Mouse (Mus musculus) liver, embryonic 15.5 days (tissue): ENCODE data around the gene Arhgap21. TPM values are rescaled to one million over a fixed set of nuclear protein-coding genes. Genes with fewer than 3 reads are reported as not detected.

Source experiments
- ATAC-seq: fragments of 200-750 bp; cut with Nextera tagmentation; 2 replicates; pipeline ENCODE4 v1.8.0; 2017; ENCODE audit warnings: moderate number of reproducible peaks, mild to moderate bottlenecking, moderate library complexity; ENCODE audit not compliant: insufficient read depth
- H3K27ac ChIP-seq: fragments of 300-500 bp; sonication (generic); replicated peaks from 2 replicates; pipeline ENCODE4 v1.5.1; 2015; ENCODE audit warnings: mild to moderate bottlenecking, inconsistent platforms
- H3K27me3 ChIP-seq: fragments of 300-500 bp; sonication (generic); 2 replicates; pipeline ENCODE4 v1.6.1; 2015; ENCODE audit warnings: mild to moderate bottlenecking, inconsistent platforms
- H3K36me3 ChIP-seq: fragments of 300-500 bp; sonication (generic); replicated peaks from 2 replicates; pipeline ENCODE4 v1.6.1; 2015; ENCODE audit warnings: moderate library complexity, mild to moderate bottlenecking, inconsistent platforms
- H3K4me1 ChIP-seq: fragments of 300-500 bp; sonication (generic); replicated peaks from 2 replicates; pipeline ENCODE4 v1.6.1; 2015; ENCODE audit warnings: inconsistent platforms
- H3K4me2 ChIP-seq: fragments of 300-500 bp; sonication (generic); 2 replicates; pipeline ENCODE4 v1.6.1; 2015; ENCODE audit warnings: moderate library complexity, mild to moderate bottlenecking, inconsistent platforms
- H3K4me3 ChIP-seq: fragments of 300-500 bp; sonication (generic); replicated peaks from 2 replicates; pipeline ENCODE4 v1.5.1; 2015; ENCODE audit warnings: mild to moderate bottlenecking, inconsistent platforms
- H3K9ac ChIP-seq: fragments of 300-500 bp; sonication (generic); 2 replicates; pipeline ENCODE4 v1.6.1; 2015; ENCODE audit warnings: moderate library complexity, mild to moderate bottlenecking, inconsistent platforms
- H3K9me3 ChIP-seq: fragments of 300-500 bp; sonication (generic); replicated peaks from 2 replicates; pipeline ENCODE4 v1.6.1; 2016; ENCODE audit warnings: inconsistent platforms
- WGBS: fragments of 180-500 bp; shearing (Covaris S2); methylation state at CpG from one replicate; pipeline ENCODE4 v1.1.7; 2015; ENCODE audit warnings: mixed read lengths; ENCODE audit not compliant: insufficient replicate concordance; 5-methylcytosine and 5-hydroxymethylcytosine counted together
- polyA plus RNA-seq: library from polyadenylated mRNA; unstranded; fragments of >200 nt; fragmentation: Nextera tagmentation; extraction: Ambion mirVana; gene quantifications from 2 replicates; pipeline ENCODE4 v1.2.1, GENCODE M21; 2015

The Arhgap21 gene
- polyA plus RNA-seq, 1 experiment from 2014 or later: 5.8 TPM

GRCm38 (mm10) chr2:20912348-20913018, 56.2 kb downstream of the Arhgap21 start:
- no peaks in the 10 kb centered on the region for H3K27me3 ChIP-seq
- no peaks in the 10 kb centered on the region for H3K4me1 ChIP-seq
- WGBS: 85% methylated on average over 11 of the region's 11 CpGs
- peaks cover 20% of the 10 kb centered on the region for H3K36me3 ChIP-seq
- no peaks in the 10 kb centered on the region for H3K9me3 ChIP-seq
- H3K27ac ChIP-seq: no peak overlapping the region
- no peak overlapping the region for H3K4me2 ChIP-seq
- H3K9ac ChIP-seq: no peak overlapping the region
- no peak for ATAC-seq
- no peak overlapping the region for H3K4me3 ChIP-seq

- Histone ChIP-seq H3K4me3 (no peak overlapping the region), H3K4me1 (no peaks in the 10 kb centered on the region), H3K9ac (no peak overlapping the region), H3K4me2 (no peak overlapping the region), H3K36me3 (peaks cover 20% of the 10 kb centered on the region), H3K27me3 (no peaks in the 10 kb centered on the region), H3K9me3 (no peaks in the 10 kb centered on the region), H3K27ac (no peak overlapping the region)
- no peak for ATAC-seq
- 83% methylated on average over 3 of the region's 3 CpGs for WGBS
Measured at GRCm38 (mm10) chr2:20910446-20910845, 58.2 kb downstream of the Arhgap21 start.

- Histone ChIP-seq H3K9ac (no peak overlapping the region), H3K27me3 (no peaks in the 10 kb centered on the region), H3K27ac (no peak overlapping the region), H3K4me2 (no peak overlapping the region), H3K4me3 (no peak overlapping the region), H3K36me3 (peaks cover 20% of the 10 kb centered on the region), H3K4me1 (no peaks in the 10 kb centered on the region), H3K9me3 (no peaks in the 10 kb centered on the region)
- 70% methylated on average over 7 of the region's 7 CpGs for WGBS
- ATAC-seq: no peak
Measured at GRCm38 (mm10) chr2:20909404-20909803, 59.3 kb downstream of the Arhgap21 start.

GRCm38 (mm10) chr2:20907291-20907690, 61.4 kb downstream of the Arhgap21 start:
- no peak overlapping the region for H3K4me2 ChIP-seq
- no peak for ATAC-seq
- no peak overlapping the region for H3K9ac ChIP-seq
- no peaks in the 10 kb centered on the region for H3K27me3 ChIP-seq
- no peak overlapping the region for H3K27ac ChIP-seq
- H3K4me3 ChIP-seq: no peak overlapping the region
- peaks cover 16% of the 10 kb centered on the region for H3K36me3 ChIP-seq
- no peaks in the 10 kb centered on the region for H3K4me1 ChIP-seq
- no peaks in the 10 kb centered on the region for H3K9me3 ChIP-seq
- WGBS: 87% methylated on average over 3 of the region's 3 CpGs

GRCm38 (mm10) chr2:20905411-20905810, 63.3 kb downstream of the Arhgap21 start:
- Histone ChIP-seq H3K27me3 (no peaks in the 10 kb centered on the region), H3K27ac (no peak overlapping the region), H3K9ac (no peak overlapping the region), H3K4me2 (no peak overlapping the region), H3K4me3 (no peak overlapping the region), H3K9me3 (no peaks in the 10 kb centered on the region), H3K36me3 (0 out of 2 replicates have a peak, but pooled peaks cover 1% of the 10 kb centered on the region), H3K4me1 (no peaks in the 10 kb centered on the region)
- ATAC-seq: no peak
- WGBS: 87% methylated on average over 8 of the region's 8 CpGs

- WGBS: 86% methylated on average over 11 of the region's 11 CpGs
Measured at GRCm38 (mm10) chr2:20902981-20903645, 65.6 kb downstream of the Arhgap21 start.

GRCm38 (mm10) chr2:20901916-20902315, 66.8 kb downstream of the Arhgap21 start:
- H3K9ac ChIP-seq: no peak overlapping the region
- no peaks in the 10 kb centered on the region for H3K9me3 ChIP-seq
- no peak for ATAC-seq
- WGBS: 85% methylated on average over 4 of the region's 4 CpGs
- no peak overlapping the region for H3K4me2 ChIP-seq
- no peak overlapping the region for H3K4me3 ChIP-seq
- H3K36me3 ChIP-seq: 0 out of 2 replicates have a peak, but pooled peaks cover 3% of the 10 kb centered on the region
- H3K4me1 ChIP-seq: no peaks in the 10 kb centered on the region
- no peak overlapping the region for H3K27ac ChIP-seq
- no peaks in the 10 kb centered on the region for H3K27me3 ChIP-seq

More at GRCm38 (mm10) chr2:20902981-20903645, 65.6 kb downstream of the Arhgap21 start:
- Histone ChIP-seq H3K4me3 (no peak overlapping the region), H3K27me3 (no peaks in the 10 kb centered on the region), H3K9me3 (no peaks in the 10 kb centered on the region), H3K4me1 (no peaks in the 10 kb centered on the region), H3K4me2 (no peak overlapping the region), H3K27ac (no peak overlapping the region), H3K36me3 (no peaks in the 10 kb centered on the region), H3K9ac (no peak overlapping the region)
- ATAC-seq: no peak

GRCm38 (mm10) chr2:20899301-20899700, 69.4 kb downstream of the Arhgap21 start:
- ATAC-seq: peak; percentile 61
- no peak overlapping the region for H3K9ac ChIP-seq
- no peaks in the 10 kb centered on the region for H3K9me3 ChIP-seq
- 0 out of 2 replicates have a peak, but pooled peaks cover under 1% of the 10 kb centered on the region for H3K4me1 ChIP-seq
- H3K36me3 ChIP-seq: 0 out of 2 replicates have a peak, but pooled peaks cover 3% of the 10 kb centered on the region
- peak overlapping the region; percentile 20; the same call in 1 of the 2 replicates for H3K4me2 ChIP-seq
- no peak overlapping the region for H3K27ac ChIP-seq
- 15% methylated on average over 9 of the region's 9 CpGs for WGBS
- H3K27me3 ChIP-seq: no peaks in the 10 kb centered on the region
- H3K4me3 ChIP-seq: no peak overlapping the region

- Histone ChIP-seq H3K4me2 (0 out of 2 replicates have a peak overlapping the region, but pooled peaks have one; percentile 20), H3K27ac (no peak overlapping the region), H3K36me3 (0 out of 2 replicates have a peak, but pooled peaks cover 3% of the 10 kb centered on the region), H3K9ac (no peak overlapping the region), H3K9me3 (no peaks in the 10 kb centered on the region), H3K4me1 (0 out of 2 replicates have a peak, but pooled peaks cover 4% of the 10 kb centered on the region), H3K27me3 (no peaks in the 10 kb centered on the region), H3K4me3 (no peak overlapping the region)
- peak; percentile 74 for ATAC-seq
- 42% methylated on average over 6 of the region's 6 CpGs for WGBS
Measured at GRCm38 (mm10) chr2:20898684-20899083, 70.0 kb downstream of the Arhgap21 start.

GRCm38 (mm10) chr2:20896446-20896845, 72.2 kb downstream of the Arhgap21 start:
- 0 out of 2 replicates have a peak, but pooled peaks cover 4% of the 10 kb centered on the region for H3K4me1 ChIP-seq
- 0 out of 2 replicates have a peak, but pooled peaks cover 8% of the 10 kb centered on the region for H3K36me3 ChIP-seq
- no peaks in the 10 kb centered on the region for H3K27me3 ChIP-seq
- no peak overlapping the region for H3K27ac ChIP-seq
- ATAC-seq: no peak
- no peak overlapping the region for H3K9ac ChIP-seq
- H3K9me3 ChIP-seq: no peaks in the 10 kb centered on the region
- no peak overlapping the region for H3K4me2 ChIP-seq
- 80% methylated on average over 5 of the region's 5 CpGs for WGBS
- no peak overlapping the region for H3K4me3 ChIP-seq

- Histone ChIP-seq H3K36me3 (peaks cover 17% of the 10 kb centered on the region; the same call in 1 of the 2 replicates), H3K27ac (no peak overlapping the region), H3K9ac (no peak overlapping the region), H3K4me3 (no peak overlapping the region), H3K4me2 (no peak overlapping the region), H3K27me3 (no peaks in the 10 kb centered on the region), H3K4me1 (0 out of 2 replicates have a peak, but pooled peaks cover 4% of the 10 kb centered on the region), H3K9me3 (no peaks in the 10 kb centered on the region)
- ATAC-seq: peak; percentile 18; the same call in 1 of the 2 replicates
- 31% methylated on average over 5 of the region's 5 CpGs for WGBS
Measured at GRCm38 (mm10) chr2:20894100-20894690, 74.5 kb downstream of the Arhgap21 start.
